Mouse (Mus musculus) liver, embryonic 18 days (tissue): ENCODE data around the gene Rad54l2. TPM values are rescaled to one million over a fixed set of nuclear protein-coding genes. Genes with fewer than 3 reads are reported as not detected.

ENCODE experiments used
- polyA plus RNA-seq: library from polyadenylated mRNA; depleted of rRNA; stranded (reverse); fragments of >200 nt; gene quantifications from 2 replicates; pipeline ENCODE4 v1.2.3, GENCODE M21; 2012; rRNA removed

Gene Rad54l2
- 2.3 and 2.8 TPM in 2 replicates for polyA plus RNA-seq

GRCm38 (mm10) chr9:106788812-106789321, at the start of gene Rad54l2:
TSS of gene Rad54l2 (minus strand) at chr9:106789194.

GRCm38 (mm10) chr9:106821618-106822380, 32.8 kb upstream of the Rad54l2 start, which contains the start of gene Dcaf1:
TSS of gene Dcaf1 (plus strand) at chr9:106821874.

GRCm38 (mm10) chr9:106685249-106686101, 103.5 kb downstream of the Rad54l2 start, which contains the start of gene Tex264:
TSS of gene Tex264 (minus strand) at chr9:106685927.

GRCm38 (mm10) chr9:106655884-106656720, 132.9 kb downstream of the Rad54l2 start, which contains the start of gene Grm2:
TSS of gene Grm2 (minus strand) at chr9:106656082.

Other genes with a start within 250 kb of the Rad54l2 start
- not detected in 2 replicates for gene Iqcf3, start 227.6 kb downstream of the Rad54l2 start, polyA plus RNA-seq
- not detected in 2 replicates for gene Iqcf4, start 218.2 kb downstream of the Rad54l2 start, polyA plus RNA-seq
- not detected in 2 replicates for gene Iqcf6, start 162.6 kb downstream of the Rad54l2 start, polyA plus RNA-seq
- not detected in 2 replicates for gene Grm2, start 133.1 kb downstream of the Rad54l2 start, polyA plus RNA-seq
- 16.3 and 18.2 TPM in 2 replicates for gene Tex264, start 103.3 kb downstream of the Rad54l2 start, polyA plus RNA-seq
- gene Dcaf1, start 32.7 kb upstream of the Rad54l2 start, polyA plus RNA-seq: 8.5 and 9.3 TPM in 2 replicates
- gene Rbm15b, start 98.2 kb upstream of the Rad54l2 start, polyA plus RNA-seq: 3.4 TPM in 2 replicates
- gene Manf, start 102.8 kb upstream of the Rad54l2 start, polyA plus RNA-seq: 55.3 and 70.2 TPM in 2 replicates